Mouse (Mus musculus) intestine, postnatal 0 days (tissue): ENCODE data around the gene Kif18a. TPM values are rescaled to one million over a fixed set of nuclear protein-coding genes. Genes with fewer than 3 reads are reported as not detected.

Source experiments
- ATAC-seq: fragments of 200-750 bp; cut with Nextera tagmentation; 2 replicates; pipeline ENCODE4 v1.8.0; 2017; ENCODE audit warnings: mild to moderate bottlenecking, moderate TSS enrichment, moderate library complexity
- H3K27ac ChIP-seq: fragments of 300-500 bp; sonication (generic); 2 replicates; pipeline ENCODE4 v1.5.1; 2014; ENCODE audit warnings: mild to moderate bottlenecking, low read depth, low read length, moderate library complexity
- H3K27me3 ChIP-seq: fragments of 300-500 bp; sonication (generic); replicated peaks from 2 replicates; pipeline ENCODE4 v1.6.1; 2014; ENCODE audit warnings: low read length, mixed read lengths; ENCODE audit not compliant: control insufficient read depth, insufficient read depth
- H3K36me3 ChIP-seq: fragments of 300-500 bp; sonication (generic); 2 replicates; pipeline ENCODE4 v1.6.1; 2014; ENCODE audit warnings: mild to moderate bottlenecking, moderate library complexity; ENCODE audit not compliant: control insufficient read depth, insufficient read depth
- H3K4me1 ChIP-seq: fragments of 300-500 bp; sonication (generic); replicated peaks from 2 replicates; pipeline ENCODE4 v1.6.1; 2014; ENCODE audit warnings: antibody characterized with exemption, low read length, mixed read lengths; ENCODE audit not compliant: control insufficient read depth, insufficient read depth
- H3K4me2 ChIP-seq: fragments of 300-500 bp; sonication (generic); replicated peaks from 2 replicates; pipeline ENCODE4 v1.6.1; 2014; ENCODE audit warnings: low read depth, mild to moderate bottlenecking, moderate library complexity
- H3K4me3 ChIP-seq: fragments of 300-500 bp; sonication (generic); 2 replicates; pipeline ENCODE4 v1.5.1; 2014; ENCODE audit warnings: low read depth, low read length
- H3K9ac ChIP-seq: fragments of 300-500 bp; sonication (generic); 2 replicates; pipeline ENCODE4 v1.6.1; 2014; ENCODE audit warnings: mild to moderate bottlenecking, low read depth, low read length
- H3K9me3 ChIP-seq: fragments of 300-500 bp; sonication (generic); 2 replicates; pipeline ENCODE4 v1.6.1; 2016; ENCODE audit warnings: mixed run types; ENCODE audit not compliant: control insufficient read depth
- CTCF ChIP-seq: sonication (generic); IDR thresholded peaks from 2 replicates; pipeline ENCODE4 v1.5.1; 2016; ENCODE audit warnings: low read depth, mild to moderate bottlenecking, control low read depth, antibody characterized with exemption, moderate library complexity
- WGBS: fragments of 180-500 bp; shearing (Covaris S2); extraction: QIAGEN DNeasy Blood & Tissue Kit; methylation state at CpG from one replicate; pipeline ENCODE4 v1.1.7; 2014; 5-methylcytosine and 5-hydroxymethylcytosine counted together
- polyA plus RNA-seq: library from polyadenylated mRNA; unstranded; fragments of >200 nt; fragmentation: Nextera tagmentation; extraction: Ambion mirVana; gene quantifications from 2 replicates; pipeline ENCODE4 v1.2.1, GENCODE M21; 2015

Kif18a gene
- polyA plus RNA-seq, 1 experiment from 2014 or later = 3.5 TPM

- Histone ChIP-seq H3K9ac (peak overlapping the region; percentile 22), H3K27ac (no peak overlapping the region), H3K27me3 (no peaks in the 10 kb centered on the region), H3K4me1 (no peaks in the 10 kb centered on the region), H3K4me3 (peak overlapping the region; percentile 51), H3K9me3 (no peaks in the 10 kb centered on the region), H3K4me2 (peak overlapping the region; percentile 65), H3K36me3 (no peaks in the 10 kb centered on the region)
- WGBS = 4% methylated on average over 7 of the region's 7 CpGs
- no peak for ATAC-seq
- TF ChIP-seq CTCF = no peak
Measured at GRCm38 (mm10) chr2:109277593-109277992, 2.9 kb upstream of the Kif18a start.

GRCm38 (mm10) chr2:109278036-109278435 is 2.5 kb upstream of the Kif18a start:
- TF ChIP-seq CTCF = no peak
- Histone ChIP-seq H3K9ac (peak overlapping the region; percentile 22), H3K4me1 (no peaks in the 10 kb centered on the region), H3K9me3 (no peaks in the 10 kb centered on the region), H3K4me3 (peak overlapping the region; percentile 51), H3K27me3 (no peaks in the 10 kb centered on the region), H3K27ac (no peak overlapping the region), H3K36me3 (no peaks in the 10 kb centered on the region), H3K4me2 (peak overlapping the region; percentile 65)
- WGBS = under 1% methylated on average over 16 of the region's 16 CpGs
- no peak for ATAC-seq

- no peak; the same call in 1 of the 2 replicates for ATAC-seq
- 5% methylated on average over 4 of the region's 4 CpGs for WGBS
Measured at GRCm38 (mm10) chr2:109280272-109280599, 302 bp upstream of the Kif18a start.

GRCm38 (mm10) chr2:109281341-109281690 is 778 bp downstream of the Kif18a start:
- peak overlapping the region; percentile 80 for H3K4me2 ChIP-seq
- TF ChIP-seq CTCF = no peak
- 0 out of 2 replicates have a peak overlapping the region, but pooled peaks have one; percentile 83 for H3K27ac ChIP-seq
- 0% methylated on average over 1 of the region's 1 CpGs for WGBS
- H3K36me3 ChIP-seq = no peaks in the 10 kb centered on the region
- no peaks in the 10 kb centered on the region for H3K27me3 ChIP-seq
- ATAC-seq = no peak
- peak overlapping the region; percentile 61 for H3K9ac ChIP-seq
- peak overlapping the region; percentile 91 for H3K4me3 ChIP-seq
- H3K9me3 ChIP-seq = no peaks in the 10 kb centered on the region
- H3K4me1 ChIP-seq = no peaks in the 10 kb centered on the region

More at GRCm38 (mm10) chr2:109280272-109280599, 302 bp upstream of the Kif18a start:
- 0 out of 2 replicates have a peak overlapping the region, but pooled peaks have one; percentile 35 for H3K9ac ChIP-seq
- peak overlapping the region; percentile 91 for H3K4me3 ChIP-seq
- no peaks in the 10 kb centered on the region for H3K4me1 ChIP-seq
- no peaks in the 10 kb centered on the region for H3K9me3 ChIP-seq
- no peaks in the 10 kb centered on the region for H3K36me3 ChIP-seq
- H3K27me3 ChIP-seq = no peaks in the 10 kb centered on the region
- no peak for TF ChIP-seq CTCF
- H3K4me2 ChIP-seq = peak overlapping the region; percentile 80
- H3K27ac ChIP-seq = no peak overlapping the region

- Histone ChIP-seq H3K9me3 (no peaks in the 10 kb centered on the region), H3K4me3 (no peak overlapping the region), H3K27ac (no peak overlapping the region), H3K4me1 (no peaks in the 10 kb centered on the region), H3K27me3 (no peaks in the 10 kb centered on the region), H3K4me2 (no peak overlapping the region), H3K36me3 (no peaks in the 10 kb centered on the region), H3K9ac (no peak overlapping the region)
- no peak for TF ChIP-seq CTCF
- WGBS = 91% methylated on average over 3 of the region's 3 CpGs
- ATAC-seq = no peak
Measured at GRCm38 (mm10) chr2:109284121-109284520, 3.6 kb downstream of the Kif18a start.

DNA sequence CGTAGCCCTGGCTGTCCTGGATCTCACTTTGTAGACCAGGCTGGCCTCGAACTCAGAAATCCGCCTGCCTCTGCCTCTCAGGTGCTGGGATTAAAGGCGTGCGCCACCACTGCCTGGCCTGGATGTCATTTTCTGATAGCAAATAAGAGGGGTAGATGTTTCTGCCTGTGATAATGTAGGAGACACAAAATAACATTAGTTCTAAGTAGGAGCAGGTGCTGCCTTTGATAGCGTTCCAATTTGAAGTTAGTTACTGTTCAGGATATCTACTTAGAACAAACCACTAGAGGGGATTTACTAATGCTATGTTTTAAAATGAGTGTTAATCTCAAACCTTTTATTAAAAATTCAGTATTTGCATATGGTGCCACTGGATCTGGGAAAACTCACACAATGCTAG is 8.8 kb downstream of the Kif18a start:
- Histone ChIP-seq H3K36me3 (peaks cover 6% of the 10 kb centered on the region; the same call in 1 of the 2 replicates), H3K27me3 (no peaks in the 10 kb centered on the region), H3K27ac (no peak overlapping the region), H3K4me1 (no peaks in the 10 kb centered on the region), H3K4me2 (no peak overlapping the region), H3K4me3 (no peak overlapping the region), H3K9ac (no peak overlapping the region), H3K9me3 (no peaks in the 10 kb centered on the region)
- ATAC-seq = no peak
- WGBS = 95% methylated on average over 6 of the region's 6 CpGs
- TF ChIP-seq CTCF = no peak

GRCm38 (mm10) chr2:109296264-109296663 is 15.7 kb downstream of the Kif18a start:
- H3K27ac ChIP-seq = no peak overlapping the region
- 91% methylated on average over 5 of the region's 5 CpGs for WGBS
- H3K4me2 ChIP-seq = no peak overlapping the region
- no peak for ATAC-seq
- H3K27me3 ChIP-seq = no peaks in the 10 kb centered on the region
- no peak for TF ChIP-seq CTCF
- H3K9me3 ChIP-seq = no peaks in the 10 kb centered on the region
- H3K9ac ChIP-seq = no peak overlapping the region
- no peaks in the 10 kb centered on the region for H3K4me1 ChIP-seq
- no peak overlapping the region for H3K4me3 ChIP-seq
- peaks cover 4% of the 10 kb centered on the region; the same call in 1 of the 2 replicates for H3K36me3 ChIP-seq
